Comparison of ENCODE assay signal across 17 mouse cellular contexts in the genomic region with DNA sequence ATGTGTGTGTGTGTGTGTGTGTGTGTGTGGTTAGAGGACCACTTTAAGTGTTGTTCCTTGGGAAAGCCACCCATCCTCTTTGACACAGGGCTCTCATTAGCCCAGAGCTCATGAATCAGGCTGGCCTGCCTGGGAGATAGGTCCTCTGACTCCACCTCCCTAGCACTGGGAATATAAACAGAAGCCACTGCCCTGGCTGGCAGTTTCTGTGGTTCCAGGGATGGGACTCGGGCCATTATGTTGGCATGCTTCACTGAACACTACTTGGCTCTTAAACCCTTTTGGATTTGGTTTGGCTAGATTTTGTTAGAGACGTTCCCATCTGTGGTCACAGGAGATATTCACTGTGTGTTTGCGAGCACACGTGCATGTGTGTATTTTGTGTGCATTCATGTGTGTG.
A peak's percentile ranks its signal among the peaks of the same experiment; 100 is the strongest.
DNase-seq lines count a peak whose midpoint lies in the region; ATAC-seq and TF ChIP-seq lines count a peak whose summit lies in the region.
"Had no signal": no experiment of that assay in that cellular context is flagged by ENCODE, and none has a peak within 500 bp of the region (broad histone marks: within the 10 kb centered on the region; RNA-seq: fewer than 3 reads in every experiment).

No protein-coding gene starts in this region.

- peaks cover 6% of the 10 kb centered on the region; the same call in 1 of the 2 replicates for H3K9me3 ChIP-seq in embryonic facial prominence, embryonic 14.5 days (ENCODE audit: control insufficient read depth, low read length)
- H3K9me3 ChIP-seq in embryonic facial prominence, embryonic 10.5 days = peaks cover 7% of the 10 kb centered on the region; the same call in 1 of the 2 replicates
- no peaks in the 10 kb centered on the region for H3K9me3 ChIP-seq in liver, embryonic 12.5 days (replicated peaks)
- H3K9me3 ChIP-seq: midbrain, embryonic 15.5 days had no signal

- H3K27me3 ChIP-seq in embryonic facial prominence, embryonic 14.5 days (replicated peaks; ENCODE audit: control insufficient read depth, insufficient read depth, low read length) = no peaks in the 10 kb centered on the region
- H3K27me3 ChIP-seq in embryonic facial prominence, embryonic 10.5 days (replicated peaks; ENCODE audit: low read depth, poor library complexity, severe bottlenecking) = 0 out of 2 replicates have a peak, but pooled peaks cover 4% of the 10 kb centered on the region
- no peaks in the 10 kb centered on the region for H3K27me3 ChIP-seq in liver, adult 2 months (ENCODE audit: control insufficient read depth, insufficient read depth, low read length)
- H3K27me3 ChIP-seq in liver, embryonic 12.5 days (replicated peaks) = peaks cover 22% of the 10 kb centered on the region
- H3K27me3 ChIP-seq: forebrain, embryonic 13.5 days; midbrain, embryonic 15.5 days had no signal

- H3K79me2 ChIP-seq in liver, adult 2 months (ENCODE audit: control insufficient read depth, insufficient read depth, low read length) = no peaks in the 10 kb centered on the region

- no peak overlapping the region for H3K27ac ChIP-seq in embryonic facial prominence, embryonic 14.5 days (replicated peaks; ENCODE audit: low read depth, low read length)
- H3K27ac ChIP-seq in embryonic facial prominence, embryonic 10.5 days (replicated peaks) = no peak overlapping the region
- no peak overlapping the region for H3K27ac ChIP-seq in liver, adult 2 months (replicated peaks; ENCODE audit: insufficient read depth, low read depth, low read length)
- no peak overlapping the region for H3K27ac ChIP-seq in liver, embryonic 12.5 days
- no peak overlapping the region for H3K27ac ChIP-seq in layer of hippocampus, adult 2 months
- H3K27ac ChIP-seq: forebrain, embryonic 13.5 days; hindbrain, embryonic 10.5 days; midbrain, embryonic 15.5 days; stomach, postnatal 0 days had no signal

- no peaks in the 10 kb centered on the region for H3K4me1 ChIP-seq in embryonic facial prominence, embryonic 14.5 days (ENCODE audit: control insufficient read depth, insufficient read depth, low read length)
- H3K4me1 ChIP-seq in embryonic facial prominence, embryonic 10.5 days = no peaks in the 10 kb centered on the region
- H3K4me1 ChIP-seq in liver, adult 2 months (ENCODE audit: control insufficient read depth, insufficient read depth, low read length) = no peaks in the 10 kb centered on the region
- H3K4me1 ChIP-seq in liver, embryonic 12.5 days = no peaks in the 10 kb centered on the region
- H3K4me1 ChIP-seq: forebrain, embryonic 13.5 days; hindbrain, embryonic 10.5 days; midbrain, embryonic 15.5 days had no signal

- no peak for TF ChIP-seq POLR2A in liver, adult 2 months (IDR thresholded peaks at IDR 0.05; ENCODE audit: extremely low read depth, insufficient read depth, low read length)

- TF ChIP-seq CTCF in liver, adult 2 months (IDR thresholded peaks at IDR 0.05; ENCODE audit: low read depth, low read length) = no peak
- TF ChIP-seq CTCF in layer of hippocampus, adult 2 months (conservative IDR thresholded peaks at IDR 0.05) = no peak

- no peaks in the 10 kb centered on the region for H3K36me3 ChIP-seq in embryonic facial prominence, embryonic 14.5 days (ENCODE audit: control insufficient read depth, insufficient read depth, low read length)
- no peaks in the 10 kb centered on the region for H3K36me3 ChIP-seq in embryonic facial prominence, embryonic 10.5 days (replicated peaks)
- no peaks in the 10 kb centered on the region for H3K36me3 ChIP-seq in liver, adult 2 months (ENCODE audit: control insufficient read depth, insufficient read depth, low read length)
- no peaks in the 10 kb centered on the region for H3K36me3 ChIP-seq in liver, embryonic 12.5 days
- H3K36me3 ChIP-seq: G1E; hindbrain, embryonic 10.5 days; midbrain, embryonic 15.5 days had no signal

- 75% methylated on average over 4 of the region's 4 CpGs for WGBS in embryonic facial prominence, embryonic 14.5 days
- WGBS in embryonic facial prominence, embryonic 10.5 days = 90% methylated on average over 4 of the region's 4 CpGs
- WGBS in liver, adult 2 months = 65% methylated on average over 4 of the region's 4 CpGs
- WGBS in liver, embryonic 12.5 days (ENCODE audit: insufficient replicate concordance) = 78% methylated on average over 4 of the region's 4 CpGs

- H3K9ac ChIP-seq in embryonic facial prominence, embryonic 14.5 days (ENCODE audit: low read depth, low read length) = no peak overlapping the region
- H3K9ac ChIP-seq in liver, adult 2 months (ENCODE audit: low read depth, low read length) = no peak overlapping the region
- no peak overlapping the region for H3K9ac ChIP-seq in liver, embryonic 12.5 days
- H3K9ac ChIP-seq: forebrain, embryonic 13.5 days; midbrain, embryonic 15.5 days had no signal

- DNase-seq in embryonic facial prominence, embryonic 14.5 days (ENCODE audit: low spot score) = peak; percentile 35
- DNase-seq in embryonic facial prominence, embryonic 10.5 days (ENCODE audit: low spot score) = no peak
- peak; percentile 15 for DNase-seq in liver, adult 2 months (ENCODE audit: extremely low read depth, low read depth, low spot score)
- peak; percentile 31 for DNase-seq in cerebellum, adult 11-12 months
- DNase-seq in cerebellum, postnatal 14 days = peak; percentile 80 to 81
- DNase-seq in layer of hippocampus, adult 2 months (ENCODE audit: low spot score in 2 of 2) = no peak
- no peak for DNase-seq in thymus, postnatal 25 days
- DNase-seq: gastrocnemius, postnatal 36 days; kidney, postnatal 36 days; lung, postnatal 10 days; retina, postnatal 1 day had no signal

- no peak overlapping the region for H3K4me3 ChIP-seq in embryonic facial prominence, embryonic 14.5 days (ENCODE audit: low read depth, low read length)
- no peak overlapping the region for H3K4me3 ChIP-seq in embryonic facial prominence, embryonic 10.5 days
- H3K4me3 ChIP-seq in liver, adult 2 months (ENCODE audit: insufficient read depth, low read depth, low read length) = no peak overlapping the region
- no peak overlapping the region for H3K4me3 ChIP-seq in liver, embryonic 12.5 days
- no peak overlapping the region for H3K4me3 ChIP-seq in layer of hippocampus, adult 2 months
- H3K4me3 ChIP-seq: forebrain, embryonic 13.5 days; hindbrain, embryonic 10.5 days; midbrain, embryonic 15.5 days had no signal

- no peak overlapping the region for H3K4me2 ChIP-seq in embryonic facial prominence, embryonic 14.5 days (ENCODE audit: low read depth, low read length)
- H3K4me2 ChIP-seq in liver, embryonic 12.5 days = no peak overlapping the region
- H3K4me2 ChIP-seq: forebrain, embryonic 13.5 days; midbrain, embryonic 15.5 days had no signal

- ATAC-seq in embryonic facial prominence, embryonic 14.5 days (ENCODE audit: low read depth) = no peak
- no peak for ATAC-seq in liver, embryonic 12.5 days
- ATAC-seq: forebrain, embryonic 13.5 days; midbrain, embryonic 15.5 days had no signal

Comparison
In these comparisons a context has a peak if more than half of its experiments do, and no peak if none do; other contexts are left out.
1. DNase-seq: peak in embryonic facial prominence, embryonic 14.5 days (single experiment), liver, adult 2 months (single experiment), cerebellum, adult 11-12 months (single experiment) and cerebellum, postnatal 14 days (2 of 2); none in embryonic facial prominence, embryonic 10.5 days (single experiment), layer of hippocampus, adult 2 months (0 of 2) and thymus, postnatal 25 days (single experiment).